In genomic region chr14:100350021-100350790, GRCm38 (mm10) we compare ENCODE assay signal across 17 mouse cellular contexts.
"Had no signal": no experiment of that assay in that cellular context is flagged by ENCODE, and none has a peak within 500 bp of the region (broad histone marks: within the 10 kb centered on the region; RNA-seq: fewer than 3 reads in every experiment).

No protein-coding gene starts in this region.

- H3K9ac ChIP-seq: liver, embryonic 15.5 days; liver, postnatal 0 days; lung, embryonic 15.5 days; midbrain, embryonic 13.5 days; midbrain, embryonic 15.5 days; neural tube, embryonic 12.5 days had no signal

- H3K36me3 ChIP-seq: liver, embryonic 15.5 days; lung, embryonic 15.5 days; midbrain, embryonic 13.5 days; midbrain, embryonic 15.5 days; neural tube, embryonic 12.5 days had no signal

- H3K27ac ChIP-seq: liver, embryonic 15.5 days; lung, embryonic 15.5 days; macrophage; midbrain, embryonic 13.5 days; midbrain, embryonic 15.5 days; neural tube, embryonic 12.5 days had no signal

- H3K27me3 ChIP-seq: liver, embryonic 15.5 days; lung, embryonic 15.5 days; midbrain, embryonic 13.5 days; midbrain, embryonic 15.5 days; neural tube, embryonic 12.5 days had no signal

- DNase-seq: liver, postnatal 0 days; lung, adult 2 months; lung, postnatal 14 days; lung, postnatal 36 days; right cerebral cortex, adult 18-20 months; right cerebral cortex, postnatal 25 days; right cerebral cortex, postnatal 4 days; spleen, adult 18-20 months; thymus, adult 18-20 months; thymus, postnatal 14 days; thymus, postnatal 36 days had no signal

- H3K4me1 ChIP-seq: liver, embryonic 15.5 days; lung, embryonic 15.5 days; midbrain, embryonic 13.5 days had no signal

- H3K9me3 ChIP-seq: liver, embryonic 15.5 days; lung, embryonic 15.5 days; midbrain, embryonic 13.5 days; midbrain, embryonic 15.5 days; neural tube, embryonic 12.5 days had no signal

- H3K4me3 ChIP-seq: liver, embryonic 15.5 days; lung, embryonic 15.5 days; midbrain, embryonic 13.5 days; midbrain, embryonic 15.5 days; neural tube, embryonic 12.5 days had no signal
